Mouse (Mus musculus): ENCODE results near the gene Aqp12. TPM values are rescaled to one million over a fixed set of nuclear protein-coding genes. Genes with fewer than 3 reads are reported as not detected.

Gene Aqp12
- total RNA-seq, 2 experiments from 2014 or later: not detected

GRCm38 (mm10) chr1:93015136-93015535, 9.0 kb downstream of the Aqp12 start:
- no peak for DNase-seq

DNA sequence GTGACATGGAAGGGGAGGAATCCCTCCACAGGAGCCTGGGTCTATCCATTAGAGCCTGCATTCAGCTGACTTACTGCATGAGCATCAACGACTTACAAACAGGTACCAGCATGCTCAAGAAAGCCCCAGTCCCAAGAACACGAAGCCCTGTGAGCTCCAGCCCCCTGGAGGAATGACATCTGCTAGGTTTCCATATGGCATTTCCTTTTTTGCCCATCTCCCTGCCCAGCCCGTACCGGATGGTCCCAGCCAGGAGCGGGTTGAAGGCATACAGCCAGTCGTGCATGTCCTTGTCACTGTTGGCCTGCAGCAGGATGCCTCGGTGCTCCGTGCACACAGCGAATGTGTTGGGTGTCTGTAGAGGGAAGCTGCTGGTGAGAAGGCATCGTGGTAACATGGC, 12.6 kb downstream of the Aqp12 start:
- no peak for DNase-seq

DNA sequence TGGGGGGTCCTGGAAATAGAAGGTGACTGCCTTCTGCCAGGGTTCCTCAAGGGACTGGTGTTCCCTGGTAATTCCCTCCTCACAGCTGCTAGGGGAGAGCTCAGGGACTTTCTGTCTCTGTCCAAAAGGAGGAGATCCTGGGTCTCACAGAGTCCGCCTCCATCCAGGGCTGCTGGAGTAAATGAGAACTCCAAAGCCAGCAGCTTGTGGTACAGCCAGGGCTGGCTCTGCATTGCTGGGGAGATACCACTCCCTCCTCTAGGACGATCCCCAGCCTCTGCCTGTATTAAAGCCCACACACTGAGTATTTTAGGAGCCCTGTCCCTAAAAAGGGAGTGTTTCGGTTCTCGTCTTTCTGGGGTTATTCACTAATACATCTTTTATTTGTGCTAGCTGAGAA, 14.5 kb downstream of the Aqp12 start:
- no peak for DNase-seq

DNA sequence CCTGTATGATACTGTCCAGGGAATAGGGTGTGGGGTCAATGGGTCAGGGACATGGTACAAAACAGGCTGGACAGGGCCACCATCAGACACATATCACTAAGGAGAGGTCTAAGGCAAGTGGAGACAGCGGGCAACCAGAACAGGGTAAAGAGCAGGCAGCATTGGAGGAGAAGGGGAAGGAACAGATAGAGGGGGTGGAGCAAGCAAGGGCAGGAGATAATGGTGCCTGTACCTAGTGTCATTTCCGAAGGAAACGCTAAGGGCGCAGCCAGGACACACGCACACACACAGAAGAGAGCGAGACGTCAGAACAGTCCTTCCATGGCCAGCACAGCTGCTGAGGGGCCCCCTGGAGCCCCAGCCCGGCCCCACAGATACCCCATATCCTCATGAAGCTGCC, 20.5 kb downstream of the Aqp12 start:
- no peak for DNase-seq

DNA sequence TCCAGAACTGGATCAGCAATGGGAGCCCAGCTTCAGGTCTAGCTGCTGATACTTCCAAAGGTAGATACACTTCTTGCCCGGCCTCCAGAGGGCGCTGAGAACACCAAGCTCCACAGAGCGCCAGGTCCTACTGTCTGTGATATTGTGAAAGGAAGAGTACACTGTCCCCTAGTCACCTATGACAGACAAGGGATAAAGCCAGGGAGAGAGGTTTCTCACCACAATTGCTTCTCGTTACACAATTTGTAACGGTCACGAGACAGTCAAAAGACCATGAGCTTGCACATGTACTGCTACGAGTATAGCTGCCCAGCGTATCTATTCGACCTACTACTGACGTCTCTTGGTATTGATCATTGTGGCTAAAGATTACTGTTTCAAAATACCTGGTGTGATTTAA, 23.3 kb downstream of the Aqp12 start:
- no peak for DNase-seq

DNA sequence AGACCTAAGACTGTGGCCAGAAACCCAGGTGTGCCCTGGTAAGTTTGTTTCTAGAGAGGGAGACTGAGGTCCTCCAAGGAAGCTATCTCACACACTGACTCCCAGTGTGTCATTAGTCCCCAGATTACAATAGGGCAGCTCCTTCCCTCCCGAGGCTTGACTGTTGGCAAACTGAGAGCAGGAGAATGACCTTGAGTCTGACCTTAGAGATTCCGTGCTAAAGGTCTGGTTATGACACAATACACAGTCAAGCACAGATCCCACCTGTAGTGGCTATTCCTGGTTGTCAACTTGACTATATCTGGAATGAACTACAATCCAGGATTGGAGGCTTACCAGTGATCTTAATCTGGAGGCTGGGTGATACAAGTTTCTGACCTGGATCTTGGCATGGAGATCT, 23.9 kb downstream of the Aqp12 start:
- no peak for DNase-seq

DNA sequence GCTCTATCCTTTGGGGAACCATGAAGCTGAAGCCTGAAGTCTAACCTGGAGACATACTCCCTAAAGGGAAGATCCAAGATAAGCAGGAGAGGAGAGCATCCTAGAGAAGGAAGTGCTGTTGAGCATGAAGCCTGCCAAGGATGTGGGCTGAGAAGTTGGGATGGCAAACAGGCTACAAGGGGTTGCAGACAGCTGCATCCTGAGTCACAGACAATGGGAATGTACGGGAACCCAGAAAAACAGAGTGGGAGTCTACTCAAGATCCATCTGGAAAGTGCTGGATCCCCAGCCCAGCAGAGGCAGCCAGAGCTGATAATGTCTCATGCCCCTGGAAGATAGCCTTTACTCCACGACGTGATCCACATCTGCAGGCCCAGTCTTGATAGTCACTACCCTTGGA, 25.1 kb downstream of the Aqp12 start:
- DNase-seq: peak in 1 of 2 experiments; percentile 21

- DNase-seq: no peak
These were observed 27.9 kb downstream of the Aqp12 start for GRCm38 (mm10) chr1:93033989-93034388.

DNA sequence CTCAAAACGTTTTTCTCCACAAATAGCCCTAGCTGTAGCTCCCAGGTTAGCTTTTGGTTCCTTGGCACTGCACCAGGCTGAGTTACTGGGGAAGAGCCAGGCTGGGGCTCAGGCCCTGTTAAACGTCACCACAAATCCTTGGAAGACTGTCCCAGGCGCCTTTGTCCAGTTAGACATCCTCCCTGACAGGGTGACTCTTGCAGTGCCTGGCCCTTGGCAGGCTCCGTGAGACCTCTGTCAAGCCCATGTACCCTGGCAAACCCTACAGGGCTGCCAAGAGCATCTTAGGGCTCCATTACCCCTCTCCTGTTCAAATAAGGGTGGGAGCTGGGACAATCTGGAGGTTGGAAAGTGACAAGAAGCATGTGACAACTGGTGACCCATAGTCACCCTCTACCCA, 29.8 kb downstream of the Aqp12 start:
- no peak for DNase-seq

DNA sequence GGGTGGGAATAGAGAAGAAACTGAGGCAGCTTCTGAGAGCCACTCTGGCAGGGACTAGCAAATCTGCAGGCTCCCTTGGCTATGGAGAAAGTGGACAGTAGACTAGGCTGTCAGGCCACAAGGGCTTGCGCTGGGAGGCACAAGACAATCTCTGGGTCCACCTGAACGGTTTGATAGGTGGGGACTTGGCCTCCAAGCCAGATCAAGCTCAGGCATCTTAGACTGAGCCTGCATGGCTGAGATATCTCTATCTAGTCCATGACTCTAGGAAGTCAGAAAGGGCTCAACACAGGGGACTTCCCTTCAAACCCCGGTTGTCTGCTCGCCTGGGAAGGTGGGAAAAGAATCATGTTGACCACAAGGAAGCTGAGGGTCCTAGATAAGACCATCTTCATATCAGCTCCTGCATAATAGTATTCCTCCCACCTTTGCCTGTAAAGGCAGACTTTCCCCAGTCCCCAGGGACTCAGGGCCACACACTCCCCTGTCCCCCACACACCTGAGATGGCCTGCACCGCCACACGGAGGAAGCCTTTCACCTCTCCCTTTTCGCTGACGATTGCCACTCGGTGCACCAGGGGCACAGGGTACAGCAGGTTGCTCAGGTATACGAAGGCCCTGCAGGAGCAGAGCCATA, 40.1 kb downstream of the Aqp12 start:
- DNase-seq: no peak

DNA sequence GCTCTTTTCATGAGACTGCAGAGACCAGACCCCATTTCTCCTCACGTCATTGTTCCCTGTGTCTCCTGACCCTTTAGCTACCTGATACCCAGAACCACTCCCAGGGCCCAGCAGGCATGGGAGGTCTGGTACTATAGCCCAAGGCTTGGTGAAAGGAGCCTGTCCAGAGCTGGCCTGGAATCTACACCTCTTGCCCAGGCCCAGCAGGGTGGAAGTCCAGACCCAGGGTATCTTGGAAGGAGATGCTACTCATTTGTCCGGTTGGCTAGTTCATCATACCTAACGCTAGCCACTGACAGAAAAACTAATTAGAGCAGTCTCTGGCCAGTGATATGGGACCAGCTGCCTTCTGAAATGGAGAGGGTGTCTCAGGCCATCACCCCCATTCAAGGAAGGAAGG, 43.9 kb downstream of the Aqp12 start:
- DNase-seq: no peak

DNA sequence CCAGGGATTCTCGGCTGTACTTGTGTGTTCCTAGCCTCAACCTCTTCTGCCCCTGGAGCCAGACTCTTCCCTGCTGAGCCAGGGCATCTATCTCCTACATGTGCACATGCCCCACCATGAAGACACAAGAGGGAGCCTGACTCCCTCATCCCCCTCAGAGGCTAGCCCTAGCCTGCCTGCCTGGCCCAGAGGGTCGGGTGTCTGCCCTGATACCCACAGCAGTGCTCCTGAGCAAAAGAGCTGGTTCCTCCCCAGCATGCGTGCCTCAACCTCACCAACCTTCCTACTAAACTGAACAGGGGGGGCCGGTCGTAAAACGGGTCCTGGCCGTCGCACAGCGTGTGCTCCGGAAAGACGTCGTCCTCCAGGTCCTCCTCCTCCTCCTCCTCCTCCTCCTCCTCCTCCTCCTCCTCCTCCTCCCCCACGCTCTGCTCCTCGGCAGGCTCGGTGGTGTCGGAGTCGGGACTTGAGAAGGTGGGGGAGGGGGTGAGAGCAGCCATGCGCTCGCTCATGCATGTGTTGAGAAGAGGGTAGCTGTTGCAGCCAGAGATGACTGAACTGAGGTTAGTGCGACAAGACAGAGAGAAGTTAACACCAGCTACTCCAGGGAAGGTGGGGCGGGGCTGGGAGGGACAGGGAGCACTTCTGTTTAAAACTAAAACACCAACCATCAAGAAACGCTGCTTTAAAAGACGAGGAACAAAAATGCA, 45.1 kb downstream of the Aqp12 start:
- DNase-seq: no peak

Other genes starting within 250 kb of the Aqp12 start
- 100 to 1,000 TPM; 147 to 157 TPM for gene Gpc1, start 174.7 kb upstream of the Aqp12 start, total RNA-seq (2021)
- gene Ankmy1, start 103.4 kb upstream of the Aqp12 start, total RNA-seq (2021): under 1 TPM in 1 of 2 experiments, not detected in 1; 0.15 TPM
- gene Dusp28, start 99.4 kb upstream of the Aqp12 start, total RNA-seq (2021): 10 to 100 TPM; 11.4 to 12.3 TPM
- gene Rnpepl1, start 95.6 kb upstream of the Aqp12 start, total RNA-seq (2021): 10 to 100 TPM; 37.2 to 44.5 TPM
- gene Capn10, start 72.0 kb upstream of the Aqp12 start, total RNA-seq (2021): 10 to 100 TPM; 42.2 to 45.8 TPM
- gene Gpr35, start 55.5 kb upstream of the Aqp12 start, total RNA-seq (2021): under 1 TPM; 0.25 to 0.51 TPM
- 100 to 1,000 TPM; 607 to 610 TPM for gene Kif1a, start 95.6 kb downstream of the Aqp12 start, total RNA-seq (2021)
- not detected for gene Agxt, start 128.9 kb downstream of the Aqp12 start, total RNA-seq (2021)
- not detected for gene 2310007B03Rik, start 154.6 kb downstream of the Aqp12 start, total RNA-seq (2021)
- gene Crocc2, start 162.4 kb downstream of the Aqp12 start, total RNA-seq (2021): under 1 TPM; 0.15 to 0.25 TPM
- 1 to 10 TPM; 4.6 to 8.3 TPM for gene Sned1, start 229.5 kb downstream of the Aqp12 start, total RNA-seq (2021)

Data from layer of hippocampus, postnatal 36 days (tissue).